Mouse (Mus musculus): Measurements from ENCODE around the gene Lat.

DNA sequence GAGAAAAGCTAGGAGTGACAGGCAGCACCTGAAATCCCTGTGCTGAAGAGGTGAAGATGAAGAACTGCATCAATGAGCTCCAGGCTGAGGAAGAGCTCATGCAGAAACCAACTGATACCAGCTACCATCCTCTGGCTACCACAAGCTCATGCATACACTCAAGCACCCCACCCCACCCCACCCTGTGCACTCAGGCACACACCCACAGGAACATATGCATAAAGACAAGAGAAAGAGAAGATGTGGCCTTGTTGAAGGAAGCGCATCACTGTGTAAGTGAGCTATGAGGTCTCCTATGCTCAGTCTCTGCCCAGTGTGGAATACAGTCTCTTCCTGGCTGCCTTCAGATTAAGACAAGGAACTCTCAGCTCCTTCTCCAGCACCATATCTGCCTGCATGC is 18.8 kb upstream of the Lat start:
- no peak for TF ChIP-seq CTCF (IDR thresholded peaks at IDR 0.05; ENCODE audit: control insufficient read depth, insufficient read depth, insufficient replicate concordance, low read depth, low read length)
- no peak for TF ChIP-seq POLR2A (IDR thresholded peaks at IDR 0.05; ENCODE audit: control insufficient read depth, low read depth, low read length)
